Mouse (Mus musculus): ENCODE data around the gene Sec24a.

- TF ChIP-seq CTCF (IDR thresholded peaks at IDR 0.05; ENCODE audit: control insufficient read depth, insufficient read depth, insufficient replicate concordance, low read depth, low read length) = no peak
- TF ChIP-seq POLR2A (IDR thresholded peaks at IDR 0.05; ENCODE audit: control insufficient read depth, low read depth, low read length) = no peak
Observed at GRCm38 (mm10) chr11:51807108-51807879, 43.9 kb upstream of the Sec24a start.

Measured in testis, adult 2 months (tissue).